Mouse (Mus musculus): ENCODE measurements at regions not wholly inside any gene's neighbourhood (a gene's known extent, or its start where the extent isn't known, plus 50 kb on each side); places are given as distances from the start of the nearest gene placed in this dataset.

DNA sequence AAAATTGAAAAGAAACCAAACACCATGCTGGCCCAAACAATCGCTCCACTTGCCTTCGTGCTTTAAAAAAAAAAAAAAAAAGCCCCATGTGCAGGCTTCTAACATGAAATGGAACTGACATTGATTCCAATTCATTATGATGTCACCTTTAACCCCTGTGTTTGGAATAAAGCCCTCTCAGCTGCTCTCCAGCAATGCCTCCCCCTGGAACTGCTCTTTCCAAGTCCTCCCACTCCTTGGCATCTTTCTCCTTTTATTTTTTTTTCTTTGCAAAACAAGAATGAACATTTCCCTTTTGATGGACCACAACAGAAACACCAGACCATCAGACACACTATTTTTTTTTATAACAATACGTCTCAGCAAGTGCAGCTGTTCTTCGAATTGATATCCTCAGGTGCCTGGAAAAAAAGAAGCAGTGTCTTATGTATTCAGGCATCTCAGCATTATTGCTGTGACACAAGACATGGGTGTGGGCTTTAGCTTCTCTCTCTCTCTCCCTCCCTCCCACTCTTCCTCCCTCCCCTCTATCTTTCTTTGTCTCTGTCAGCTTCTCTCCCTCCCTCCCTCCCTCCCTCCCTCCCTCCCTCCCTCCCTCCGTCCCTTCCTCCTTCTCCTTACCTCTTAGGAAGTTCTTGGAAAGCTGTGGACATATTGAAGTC lies 152.3 kb upstream of the Pitrm1 start:
- no peak overlapping the region for H3K9ac ChIP-seq
- no peak for TF ChIP-seq CTCF (IDR thresholded peaks at IDR 0.05; ENCODE audit: low read depth)
- WGBS: 65% methylated on average over 4 of the region's 5 CpGs
- ATAC-seq (ENCODE audit: insufficient read depth): no peak
- H3K4me2 ChIP-seq: no peak overlapping the region
- H3K9me3 ChIP-seq (ENCODE audit: low read depth, low read length): no peaks in the 10 kb centered on the region
- no peaks in the 10 kb centered on the region for H3K4me1 ChIP-seq (ENCODE audit: insufficient read depth)
- no peaks in the 10 kb centered on the region for H3K27me3 ChIP-seq (ENCODE audit: insufficient read depth, low read length)
- no peak overlapping the region for H3K27ac ChIP-seq (ENCODE audit: low read depth)
- DNase-seq: no peak
- no peak overlapping the region for H3K4me3 ChIP-seq (ENCODE audit: low read depth, low read length)
- no peaks in the 10 kb centered on the region for H3K36me3 ChIP-seq (ENCODE audit: insufficient read depth)

DNA sequence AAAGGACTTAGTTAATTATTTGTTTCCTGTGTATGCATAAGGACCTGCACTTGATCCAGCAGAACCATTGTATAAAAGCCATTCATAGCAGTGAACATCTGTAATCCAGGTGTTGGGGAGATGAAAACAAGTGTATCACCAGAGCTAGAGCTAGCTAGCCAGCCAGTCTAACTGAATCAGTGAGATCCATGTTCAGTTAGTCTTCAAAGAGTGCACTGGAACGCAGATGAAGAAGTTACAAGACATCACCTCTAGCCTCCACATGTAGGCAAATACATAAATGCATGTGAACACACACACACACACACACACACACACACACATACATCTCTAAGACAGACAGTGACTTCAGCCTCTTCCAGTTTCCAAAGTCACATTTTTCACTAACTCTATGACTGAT lies 150.3 kb upstream of the Pitrm1 start:
- Histone ChIP-seq H3K9me3 (ENCODE audit: low read depth, low read length) (no peaks in the 10 kb centered on the region), H3K4me1 (ENCODE audit: insufficient read depth) (no peaks in the 10 kb centered on the region), H3K27ac (ENCODE audit: low read depth) (no peak overlapping the region), H3K27me3 (ENCODE audit: insufficient read depth, low read length) (no peaks in the 10 kb centered on the region), H3K36me3 (ENCODE audit: insufficient read depth) (no peaks in the 10 kb centered on the region), H3K4me2 (no peak overlapping the region), H3K9ac (no peak overlapping the region), H3K4me3 (ENCODE audit: low read depth, low read length) (no peak overlapping the region)
- no peak for ATAC-seq (ENCODE audit: insufficient read depth)
- no peak for DNase-seq
- 100% methylated on average over 1 of the region's 1 CpGs for WGBS
- TF ChIP-seq CTCF (IDR thresholded peaks at IDR 0.05; ENCODE audit: low read depth): no peak

DNA sequence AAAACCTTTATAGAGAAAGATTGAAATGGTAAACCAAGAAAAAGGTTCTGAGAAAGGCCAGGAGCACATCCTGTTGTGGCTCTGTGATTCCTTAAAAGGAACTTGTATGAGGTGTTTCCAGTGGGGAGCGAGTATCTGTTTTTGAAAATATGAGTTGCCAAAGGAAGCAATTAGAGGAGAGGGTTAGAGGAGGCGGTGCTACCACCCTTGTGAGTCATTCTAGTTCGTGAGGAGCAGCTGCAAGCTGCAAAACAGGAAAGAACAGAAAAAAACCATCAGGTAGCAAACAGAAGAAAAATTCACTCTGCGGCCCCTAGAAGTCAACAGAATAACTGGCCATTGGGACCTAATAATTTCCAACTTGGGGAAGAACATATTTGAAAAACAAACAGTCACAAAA lies 116.1 kb upstream of the Pitrm1 start:
- Histone ChIP-seq H3K4me3 (ENCODE audit: low read depth, low read length) (no peak overlapping the region), H3K4me1 (ENCODE audit: insufficient read depth) (no peaks in the 10 kb centered on the region), H3K9ac (no peak overlapping the region), H3K27me3 (ENCODE audit: insufficient read depth, low read length) (no peaks in the 10 kb centered on the region), H3K9me3 (ENCODE audit: low read depth, low read length) (no peaks in the 10 kb centered on the region), H3K4me2 (no peak overlapping the region), H3K27ac (ENCODE audit: low read depth) (no peak overlapping the region), H3K36me3 (ENCODE audit: insufficient read depth) (no peaks in the 10 kb centered on the region)
- DNase-seq (no peak), ATAC-seq (ENCODE audit: insufficient read depth) (no peak)
- 42% methylated on average over 4 of the region's 4 CpGs for WGBS
- TF ChIP-seq CTCF (IDR thresholded peaks at IDR 0.05; ENCODE audit: low read depth): no peak

- Histone ChIP-seq H3K9me3 (ENCODE audit: low read depth, low read length) (no peaks in the 10 kb centered on the region), H3K4me3 (ENCODE audit: low read depth, low read length) (no peak overlapping the region), H3K27ac (ENCODE audit: low read depth) (no peak overlapping the region), H3K9ac (no peak overlapping the region), H3K4me1 (ENCODE audit: insufficient read depth) (no peaks in the 10 kb centered on the region), H3K4me2 (no peak overlapping the region), H3K36me3 (ENCODE audit: insufficient read depth) (no peaks in the 10 kb centered on the region), H3K27me3 (ENCODE audit: insufficient read depth, low read length) (no peaks in the 10 kb centered on the region)
- DNase-seq: no peak
- no peak for TF ChIP-seq CTCF (IDR thresholded peaks at IDR 0.05; ENCODE audit: low read depth)
- ATAC-seq (ENCODE audit: insufficient read depth): no peak
Measured at GRCm38 (mm10) chr13:6446976-6447375, 101.0 kb upstream of the Pitrm1 start.

DNA sequence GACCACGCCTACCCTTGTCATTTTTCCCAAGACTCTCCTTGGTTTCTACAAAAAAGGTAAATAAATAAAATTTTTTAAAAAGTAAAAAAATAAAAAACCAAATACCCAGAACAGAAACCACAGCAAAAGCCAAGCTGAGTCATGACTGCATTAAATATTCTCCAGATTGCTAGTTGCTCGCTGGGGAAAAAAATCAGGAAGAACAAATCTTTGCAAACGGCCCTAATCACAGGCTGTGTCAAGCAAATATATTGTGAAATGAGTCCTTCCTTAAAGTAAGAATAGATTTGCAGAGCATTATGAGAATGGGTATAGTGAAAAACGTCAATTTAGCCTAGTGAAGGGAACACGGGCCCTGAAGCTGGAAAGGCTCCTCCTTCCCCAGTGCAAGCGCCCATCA lies 86.6 kb upstream of the Pitrm1 start:
- Histone ChIP-seq H3K9me3 (ENCODE audit: low read depth, low read length) (no peaks in the 10 kb centered on the region), H3K9ac (no peak overlapping the region), H3K27me3 (ENCODE audit: insufficient read depth, low read length) (no peaks in the 10 kb centered on the region), H3K27ac (ENCODE audit: low read depth) (no peak overlapping the region), H3K4me2 (no peak overlapping the region), H3K36me3 (ENCODE audit: insufficient read depth) (no peaks in the 10 kb centered on the region), H3K4me3 (ENCODE audit: low read depth, low read length) (no peak overlapping the region), H3K4me1 (ENCODE audit: insufficient read depth) (no peaks in the 10 kb centered on the region)
- WGBS: 80% methylated on average over 6 of the region's 6 CpGs
- DNase-seq (no peak), ATAC-seq (ENCODE audit: insufficient read depth) (no peak)
- no peak for TF ChIP-seq CTCF (IDR thresholded peaks at IDR 0.05; ENCODE audit: low read depth)

DNA sequence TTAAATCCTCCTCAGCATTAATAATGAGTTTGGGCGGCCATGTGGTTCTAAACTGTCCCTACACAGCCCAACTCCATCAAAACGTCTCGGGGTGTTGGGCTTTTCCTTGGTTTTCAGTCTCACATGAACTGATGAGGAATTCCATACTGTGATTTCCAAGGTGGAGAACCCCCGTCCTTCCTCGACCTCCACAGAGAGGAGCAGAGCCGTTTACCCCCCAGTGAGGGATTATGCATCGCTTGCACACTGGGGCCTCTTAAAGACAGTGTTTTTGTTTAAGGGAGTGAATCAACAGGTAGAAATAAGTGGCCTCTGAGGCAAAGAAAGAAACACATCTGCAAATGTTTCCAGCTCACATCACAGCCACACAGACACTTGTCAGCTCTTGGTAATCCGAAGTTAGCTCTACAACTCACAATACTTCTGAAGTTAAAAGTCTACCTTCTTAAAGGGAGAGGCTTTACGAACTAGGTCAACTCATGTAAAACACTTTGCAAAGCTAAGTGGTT lies 82.0 kb upstream of the Pitrm1 start:
- no peak overlapping the region for H3K4me3 ChIP-seq (ENCODE audit: low read depth, low read length)
- H3K36me3 ChIP-seq (ENCODE audit: insufficient read depth): no peaks in the 10 kb centered on the region
- no peak for ATAC-seq (ENCODE audit: insufficient read depth)
- H3K27ac ChIP-seq (ENCODE audit: low read depth): no peak overlapping the region
- H3K9ac ChIP-seq: no peak overlapping the region
- no peak overlapping the region for H3K4me2 ChIP-seq
- WGBS: 26% methylated on average over 9 of the region's 9 CpGs
- DNase-seq: no peak
- H3K27me3 ChIP-seq (ENCODE audit: insufficient read depth, low read length): no peaks in the 10 kb centered on the region
- no peaks in the 10 kb centered on the region for H3K9me3 ChIP-seq (ENCODE audit: low read depth, low read length)
- H3K4me1 ChIP-seq (ENCODE audit: insufficient read depth): no peaks in the 10 kb centered on the region
- TF ChIP-seq CTCF (IDR thresholded peaks at IDR 0.05; ENCODE audit: low read depth): no peak

DNA sequence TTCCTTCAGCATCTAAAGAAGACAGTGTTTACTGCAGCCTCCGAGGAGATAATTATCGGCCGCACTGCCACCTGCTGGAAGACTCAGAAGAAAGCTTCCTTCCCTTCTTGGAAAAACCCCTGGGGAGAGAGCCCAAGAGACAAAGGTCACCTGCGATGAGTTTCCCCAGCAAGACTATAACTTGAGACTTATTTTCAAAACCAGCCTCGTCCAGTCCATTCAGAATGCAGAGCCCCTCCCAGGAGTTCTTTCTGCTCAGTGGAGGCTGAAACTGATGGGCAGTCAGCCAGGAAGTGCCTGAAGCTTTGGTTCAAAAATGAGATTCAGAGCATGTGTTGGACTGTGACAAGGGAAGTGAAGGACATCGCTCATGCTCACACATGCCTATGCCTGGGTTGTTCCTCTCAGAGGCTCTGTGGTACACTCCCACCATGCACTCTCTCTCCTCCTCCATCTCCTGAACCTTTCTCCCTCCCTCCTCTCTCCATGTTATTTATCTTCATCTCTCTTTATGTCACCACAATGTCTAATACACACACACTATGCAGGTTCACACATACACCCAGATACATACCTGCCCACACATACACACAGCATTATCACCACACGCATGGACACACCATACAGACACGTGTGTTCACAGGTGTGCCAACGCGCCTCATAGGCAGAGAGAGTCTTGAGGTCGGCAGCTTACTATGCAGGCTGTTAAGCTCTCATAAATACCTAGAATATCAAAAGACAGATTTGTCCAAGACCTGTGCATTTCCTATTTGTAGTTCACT lies 78.3 kb upstream of the Pitrm1 start:
- DNase-seq (peak; percentile 82), ATAC-seq (ENCODE audit: insufficient read depth) (peak; percentile 79)
- no peaks in the 10 kb centered on the region for H3K4me1 ChIP-seq (ENCODE audit: insufficient read depth)
- no peak overlapping the region for H3K4me3 ChIP-seq (ENCODE audit: low read depth, low read length)
- H3K4me2 ChIP-seq: no peak overlapping the region
- TF ChIP-seq CTCF (IDR thresholded peaks at IDR 0.05; ENCODE audit: low read depth): peak; percentile 49
- no peak overlapping the region for H3K27ac ChIP-seq (ENCODE audit: low read depth)
- no peaks in the 10 kb centered on the region for H3K36me3 ChIP-seq (ENCODE audit: insufficient read depth)
- no peak overlapping the region for H3K9ac ChIP-seq
- no peaks in the 10 kb centered on the region for H3K9me3 ChIP-seq (ENCODE audit: low read depth, low read length)
- H3K27me3 ChIP-seq (ENCODE audit: insufficient read depth, low read length): no peaks in the 10 kb centered on the region
- WGBS: 49% methylated on average over 11 of the region's 11 CpGs
